15 mouse cellular contexts compared by ENCODE assay signal in the genomic region with DNA sequence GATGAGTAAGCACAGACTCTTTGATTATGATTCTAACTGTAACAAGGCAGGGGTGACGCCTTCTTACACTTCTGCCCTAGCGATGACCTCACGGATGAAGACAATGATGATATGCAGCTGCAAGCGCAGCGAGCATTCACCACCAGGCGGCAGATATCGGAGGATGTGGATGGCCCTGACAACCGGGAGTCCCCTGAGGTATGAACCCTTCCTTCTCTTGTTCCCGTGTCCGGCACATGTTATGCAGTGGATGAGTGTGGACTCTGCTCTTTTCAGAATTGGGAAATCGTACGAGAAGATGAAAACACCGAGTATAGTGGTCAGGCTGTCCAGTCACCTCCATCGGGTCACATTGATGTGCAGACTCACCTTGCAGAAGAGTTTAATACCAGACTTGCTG. TPM values are rescaled to one million over a fixed set of nuclear protein-coding genes. Genes with fewer than 3 reads are reported as not detected.
DNase-seq lines count a peak whose midpoint lies in the region; ATAC-seq and TF ChIP-seq lines count a peak whose summit lies in the region.
"Had no signal": no experiment of that assay in that cellular context is flagged by ENCODE, and none has a peak within 500 bp of the region (broad histone marks: within the 10 kb centered on the region; RNA-seq: fewer than 3 reads in every experiment).

No protein-coding gene starts in this region.

- 0 out of 2 replicates have a peak, but pooled peaks have one; percentile 21 for TF ChIP-seq CTCF in intestine, postnatal 0 days (IDR thresholded peaks at IDR 0.05; ENCODE audit: low read depth)

- H3K4me2 ChIP-seq in heart, embryonic 13.5 days: no peak overlapping the region
- H3K4me2 ChIP-seq in intestine, postnatal 0 days (replicated peaks; ENCODE audit: low read depth): no peak overlapping the region
- no peak overlapping the region for H3K4me2 ChIP-seq in forebrain, embryonic 11.5 days (ENCODE audit: low read depth, low read length, severe bottlenecking)
- H3K4me2 ChIP-seq: embryonic facial prominence, embryonic 12.5 days; limb, embryonic 12.5 days; midbrain, embryonic 13.5 days; neural tube, embryonic 12.5 days had no signal

- peaks cover 4% of the 10 kb centered on the region for H3K4me1 ChIP-seq in heart, embryonic 13.5 days
- no peaks in the 10 kb centered on the region for H3K4me1 ChIP-seq in intestine, postnatal 0 days (replicated peaks; ENCODE audit: control insufficient read depth, insufficient read depth, low read length)
- no peaks in the 10 kb centered on the region for H3K4me1 ChIP-seq in forebrain, embryonic 11.5 days (replicated peaks; ENCODE audit: control insufficient read depth, insufficient read depth, low read length)
- H3K4me1 ChIP-seq: embryonic facial prominence, embryonic 12.5 days; limb, embryonic 12.5 days; midbrain, embryonic 13.5 days; neural tube, embryonic 12.5 days had no signal

- no peak for DNase-seq in heart, postnatal 36 days
- peak; percentile 20 to 48 for DNase-seq in kidney, postnatal 4 days
- DNase-seq in kidney, adult 9 months: no peak
- peak; percentile 61 for DNase-seq in R1 (ENCODE audit: low read depth, low spot score)
- no peak for DNase-seq in forebrain, embryonic 11.5 days (ENCODE audit: low spot score)
- DNase-seq: adrenal gland, adult 8-10 months; cerebellum, adult 9-10 months; lung, postnatal 10 days; right cerebral cortex, postnatal 4 days had no signal

- H3K27me3 ChIP-seq in heart, embryonic 13.5 days (replicated peaks): no peaks in the 10 kb centered on the region
- H3K27me3 ChIP-seq in intestine, postnatal 0 days (replicated peaks; ENCODE audit: control insufficient read depth, insufficient read depth, low read length): no peaks in the 10 kb centered on the region
- H3K27me3 ChIP-seq in forebrain, embryonic 11.5 days (ENCODE audit: control insufficient read depth, insufficient read depth, low read length): no peaks in the 10 kb centered on the region
- H3K27me3 ChIP-seq: embryonic facial prominence, embryonic 12.5 days; limb, embryonic 12.5 days; midbrain, embryonic 13.5 days; neural tube, embryonic 12.5 days had no signal

- 0 out of 2 replicates have a peak overlapping the region, but pooled peaks have one; percentile 12 for H3K27ac ChIP-seq in heart, embryonic 13.5 days (replicated peaks)
- H3K27ac ChIP-seq in intestine, postnatal 0 days (ENCODE audit: low read depth, low read length): no peak overlapping the region
- no peak overlapping the region for H3K27ac ChIP-seq in forebrain, embryonic 11.5 days (ENCODE audit: low read depth, low read length)
- H3K27ac ChIP-seq: embryonic facial prominence, embryonic 12.5 days; limb, embryonic 12.5 days; midbrain, embryonic 13.5 days; neural tube, embryonic 12.5 days had no signal

- no peaks in the 10 kb centered on the region for H3K9me3 ChIP-seq in heart, embryonic 13.5 days
- no peaks in the 10 kb centered on the region for H3K9me3 ChIP-seq in intestine, postnatal 0 days (ENCODE audit: control insufficient read depth)
- H3K9me3 ChIP-seq in forebrain, embryonic 11.5 days (ENCODE audit: control insufficient read depth, low read length): no peaks in the 10 kb centered on the region
- H3K9me3 ChIP-seq: embryonic facial prominence, embryonic 12.5 days; limb, embryonic 12.5 days; midbrain, embryonic 13.5 days; neural tube, embryonic 12.5 days had no signal

- H3K36me3 ChIP-seq in heart, embryonic 13.5 days: peaks cover 98% of the 10 kb centered on the region
- H3K36me3 ChIP-seq in intestine, postnatal 0 days (ENCODE audit: control insufficient read depth, insufficient read depth): peaks cover 85% of the 10 kb centered on the region
- H3K36me3 ChIP-seq in forebrain, embryonic 11.5 days (ENCODE audit: control insufficient read depth, insufficient read depth, low read length): peaks cover 53% of the 10 kb centered on the region

- ATAC-seq in heart, embryonic 13.5 days (ENCODE audit: extremely low read depth, insufficient number of reproducible peaks, low FRiP score, low TSS enrichment): no peak
- no peak for ATAC-seq in intestine, postnatal 0 days
- no peak for ATAC-seq in forebrain, embryonic 11.5 days (replicated peaks; ENCODE audit: low FRiP score)
- ATAC-seq: midbrain, embryonic 13.5 days had no signal

- no peak overlapping the region for H3K9ac ChIP-seq in heart, embryonic 13.5 days
- H3K9ac ChIP-seq in intestine, postnatal 0 days (ENCODE audit: low read depth, low read length): no peak overlapping the region
- no peak overlapping the region for H3K9ac ChIP-seq in forebrain, embryonic 11.5 days (ENCODE audit: low read length)
- H3K9ac ChIP-seq: embryonic facial prominence, embryonic 12.5 days; limb, embryonic 12.5 days; midbrain, embryonic 13.5 days; neural tube, embryonic 12.5 days had no signal

- 81% methylated on average over 14 of the region's 14 CpGs for WGBS in heart, embryonic 13.5 days
- WGBS in intestine, postnatal 0 days: 86% methylated on average over 14 of the region's 14 CpGs
- 95% methylated on average over 14 of the region's 14 CpGs for WGBS in forebrain, embryonic 11.5 days

- H3K4me3 ChIP-seq in heart, embryonic 13.5 days: no peak overlapping the region
- no peak overlapping the region for H3K4me3 ChIP-seq in intestine, postnatal 0 days (ENCODE audit: low read depth, low read length)
- H3K4me3 ChIP-seq in forebrain, embryonic 11.5 days (ENCODE audit: low read depth, low read length): no peak overlapping the region
- H3K4me3 ChIP-seq: embryonic facial prominence, embryonic 12.5 days; limb, embryonic 12.5 days; midbrain, embryonic 13.5 days; neural tube, embryonic 12.5 days had no signal

- intact Hi-C loops in heart, postnatal 36 days (cut with DNase I): no loop called here

RNA-seq across cellular contexts. Expression of a gene that starts 59.1 kb away (rescaled TPM):
- polyA plus RNA-seq in heart, embryonic 13.5 days (2015; fragmentation: Nextera tagmentation; extraction: Ambion mirVana): 468 and 480 TPM in 2 replicates
- total RNA-seq in heart, postnatal 36 days (2021): 100 to 1,000 TPM; 366 to 383 TPM
- polyA plus RNA-seq in intestine, postnatal 0 days (2015; fragmentation: Nextera tagmentation; extraction: Ambion mirVana): 142 and 160 TPM in 2 replicates
- 781 and 793 TPM in 2 replicates for polyA plus RNA-seq in forebrain, embryonic 11.5 days (2014; fragmentation: Nextera tagmentation; extraction: Ambion mirVana)

Comparison
In these comparisons a context has a peak if more than half of its experiments do, and no peak if none do; other contexts are left out.
1. DNase-seq: peak in kidney, postnatal 4 days (2 of 2) and R1 (single experiment); none in heart, postnatal 36 days (0 of 2), kidney, adult 9 months (single experiment) and forebrain, embryonic 11.5 days (single experiment).